Mouse (Mus musculus) heart, embryonic 15.5 days (tissue): ENCODE measurements around the gene Specc1l. TPM values are rescaled to one million over a fixed set of nuclear protein-coding genes. Genes with fewer than 3 reads are reported as not detected.

Source experiments
- ATAC-seq: fragments of 200-750 bp; cut with Nextera tagmentation; replicated peaks from 2 replicates; pipeline ENCODE4 v1.8.0; 2017; ENCODE audit warnings: low read depth, moderate TSS enrichment; ENCODE audit not compliant: insufficient number of reproducible peaks, insufficient read depth, low FRiP score
- H3K27ac ChIP-seq: fragments of 300-500 bp; sonication (generic); 2 replicates; pipeline ENCODE4 v1.5.1; 2015; ENCODE audit warnings: mild to moderate bottlenecking, inconsistent platforms
- H3K27me3 ChIP-seq: fragments of 300-500 bp; sonication (generic); 2 replicates; pipeline ENCODE4 v1.6.1; 2015; ENCODE audit warnings: inconsistent platforms
- H3K36me3 ChIP-seq: fragments of 300-500 bp; sonication (generic); 2 replicates; pipeline ENCODE4 v1.6.1; 2015; ENCODE audit warnings: mild to moderate bottlenecking, inconsistent platforms
- H3K4me1 ChIP-seq: fragments of 300-500 bp; sonication (generic); replicated peaks from 2 replicates; pipeline ENCODE4 v1.6.1; 2015; ENCODE audit warnings: inconsistent platforms
- H3K4me2 ChIP-seq: fragments of 300-500 bp; sonication (generic); 2 replicates; pipeline ENCODE4 v1.6.1; 2015; ENCODE audit warnings: inconsistent platforms, mild to moderate bottlenecking, moderate library complexity
- H3K4me3 ChIP-seq: fragments of 300-500 bp; sonication (generic); 2 replicates; pipeline ENCODE4 v1.5.1; 2015; ENCODE audit warnings: mild to moderate bottlenecking, inconsistent platforms
- H3K9ac ChIP-seq: fragments of 300-500 bp; sonication (generic); 2 replicates; pipeline ENCODE4 v1.6.1; 2015; ENCODE audit warnings: mild to moderate bottlenecking, inconsistent platforms
- H3K9me3 ChIP-seq: fragments of 300-500 bp; sonication (generic); replicated peaks from 2 replicates; pipeline ENCODE4 v1.6.1; 2016; ENCODE audit warnings: inconsistent platforms
- WGBS: fragments of 180-500 bp; shearing (Covaris S2); methylation state at CpG from one replicate; pipeline ENCODE4 v1.1.7; 2015; ENCODE audit warnings: mixed read lengths; 5-methylcytosine and 5-hydroxymethylcytosine counted together
- polyA plus RNA-seq: library from polyadenylated mRNA; unstranded; fragments of >200 nt; fragmentation: Nextera tagmentation; extraction: Ambion mirVana; gene quantifications from 2 replicates; pipeline ENCODE4 v1.2.1, GENCODE M21; 2015

Gene Specc1l
- polyA plus RNA-seq: 19.4 and 24.3 TPM in 2 replicates

GRCm38 (mm10) chr10:75211807-75212645, at the start of gene Specc1l:
Gene Specc1l (plus strand): TSS chr10:75212073.
- Histone ChIP-seq H3K36me3 (no peaks in the 10 kb centered on the region), H3K4me3 (peak within 1 kb of the TSS; percentile 95), H3K4me1 (peaks cover 11% of the 10 kb centered on the region), H3K9ac (peak within 1 kb of the TSS; percentile 96), H3K27me3 (no peaks in the 10 kb centered on the region), H3K9me3 (no peaks in the 10 kb centered on the region), H3K27ac (peak within 1 kb of the TSS; percentile 99), H3K4me2 (peak within 1 kb of the TSS; percentile 88)
- WGBS: under 1% methylated on average over 52 of the region's 80 CpGs
- ATAC-seq: peak; percentile 99

DNA sequence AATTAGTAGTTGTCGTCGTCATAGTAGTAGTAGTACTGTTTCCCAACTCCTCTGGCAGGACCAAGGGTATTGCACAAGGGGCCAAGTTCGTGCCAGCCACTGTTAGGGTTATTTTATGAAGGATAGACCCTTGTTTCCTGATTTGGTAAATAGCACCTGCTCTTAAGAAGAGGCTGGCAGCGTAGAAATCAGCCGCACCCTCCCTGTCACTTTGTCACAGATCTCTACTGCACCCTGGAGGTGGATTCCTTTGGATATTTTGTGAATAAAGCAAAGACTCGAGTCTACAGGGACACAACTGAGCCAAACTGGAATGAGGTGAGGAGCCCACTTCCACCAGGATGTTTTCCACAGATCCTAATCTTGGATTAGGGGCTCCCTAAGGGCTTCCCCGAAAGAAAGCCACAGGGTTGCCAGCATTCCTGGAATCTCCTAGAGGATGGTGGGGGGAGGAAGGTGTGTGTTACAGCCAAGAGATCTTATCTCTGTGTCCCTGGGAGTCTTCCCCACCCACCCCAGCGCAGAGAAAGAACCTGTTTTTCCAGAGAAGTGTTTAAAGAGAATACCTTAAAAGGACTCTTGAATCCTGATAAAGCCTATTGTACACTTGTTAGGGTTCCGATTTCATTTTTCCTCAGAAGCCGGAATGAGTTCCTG, 45.9 kb upstream of the Specc1l start:
- H3K4me3 ChIP-seq: no peak overlapping the region
- H3K4me2 ChIP-seq: no peak overlapping the region
- H3K27ac ChIP-seq: no peak overlapping the region
- no peaks in the 10 kb centered on the region for H3K27me3 ChIP-seq
- peaks cover 23% of the 10 kb centered on the region for H3K36me3 ChIP-seq
- 64% methylated on average over 10 of the region's 10 CpGs for WGBS
- ATAC-seq: no peak
- H3K9me3 ChIP-seq: no peaks in the 10 kb centered on the region
- peaks cover 9% of the 10 kb centered on the region for H3K4me1 ChIP-seq
- no peak overlapping the region for H3K9ac ChIP-seq

- Histone ChIP-seq H3K27ac (no peak overlapping the region), H3K4me3 (no peak overlapping the region), H3K4me2 (no peak overlapping the region), H3K9me3 (no peaks in the 10 kb centered on the region), H3K36me3 (peaks cover 22% of the 10 kb centered on the region), H3K9ac (no peak overlapping the region), H3K27me3 (no peaks in the 10 kb centered on the region), H3K4me1 (peaks cover 11% of the 10 kb centered on the region)
- WGBS: 78% methylated on average over 4 of the region's 4 CpGs
- no peak for ATAC-seq
Measured at GRCm38 (mm10) chr10:75166601-75167000, 45.3 kb upstream of the Specc1l start.

- Histone ChIP-seq H3K9ac (no peak overlapping the region), H3K36me3 (no peaks in the 10 kb centered on the region), H3K4me2 (peak overlapping the region; percentile 38), H3K4me1 (peaks cover 37% of the 10 kb centered on the region), H3K4me3 (no peak overlapping the region), H3K27ac (peak overlapping the region; percentile 57), H3K9me3 (no peaks in the 10 kb centered on the region), H3K27me3 (no peaks in the 10 kb centered on the region)
- 25% methylated on average over 12 of the region's 12 CpGs for WGBS
- ATAC-seq: peak; percentile 75
Measured at GRCm38 (mm10) chr10:75170207-75170850, 41.5 kb upstream of the Specc1l start.

GRCm38 (mm10) chr10:75173056-75173455, 38.8 kb upstream of the Specc1l start:
- ATAC-seq: 0 out of 2 replicates have a peak, but pooled peaks have one; percentile 3
- H3K4me1 ChIP-seq: peaks cover 43% of the 10 kb centered on the region
- H3K27me3 ChIP-seq: no peaks in the 10 kb centered on the region
- H3K9me3 ChIP-seq: no peaks in the 10 kb centered on the region
- H3K4me3 ChIP-seq: no peak overlapping the region
- H3K9ac ChIP-seq: 0 out of 2 replicates have a peak overlapping the region, but pooled peaks have one; percentile 12
- H3K36me3 ChIP-seq: peaks cover 14% of the 10 kb centered on the region
- H3K4me2 ChIP-seq: peak overlapping the region; percentile 21; the same call in 1 of the 2 replicates
- peak overlapping the region; percentile 84 for H3K27ac ChIP-seq
- 46% methylated on average over 8 of the region's 8 CpGs for WGBS

DNA sequence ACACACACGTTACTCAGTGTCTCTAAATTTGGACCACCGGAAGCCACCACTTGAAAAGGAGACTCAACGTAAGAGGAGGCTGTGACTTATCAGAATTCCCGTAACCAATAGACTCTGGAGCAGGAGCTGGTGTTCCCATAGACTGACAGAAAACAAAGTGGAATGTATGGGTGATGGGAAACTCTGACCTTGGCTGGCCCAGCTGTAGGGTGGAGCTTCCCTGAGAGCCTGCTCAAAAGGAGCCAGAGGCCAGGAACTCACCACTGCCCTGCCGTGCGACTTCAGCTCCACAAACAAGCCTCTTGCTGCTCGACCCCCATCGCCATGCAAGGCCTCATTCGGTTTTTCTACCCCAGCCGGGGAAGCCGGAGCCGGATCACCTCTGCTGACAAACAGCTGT, 38.2 kb upstream of the Specc1l start:
- Histone ChIP-seq H3K9me3 (no peaks in the 10 kb centered on the region), H3K27ac (peak overlapping the region; percentile 84), H3K36me3 (peaks cover 20% of the 10 kb centered on the region), H3K4me1 (peaks cover 43% of the 10 kb centered on the region), H3K4me2 (peak overlapping the region; percentile 57), H3K27me3 (no peaks in the 10 kb centered on the region), H3K4me3 (peak overlapping the region; percentile 29), H3K9ac (peak overlapping the region; percentile 26; the same call in 1 of the 2 replicates)
- ATAC-seq: peak; percentile 68
- WGBS: 29% methylated on average over 12 of the region's 12 CpGs

- H3K9ac ChIP-seq: no peak overlapping the region
- no peak overlapping the region for H3K27ac ChIP-seq
- ATAC-seq: 0 out of 2 replicates have a peak, but pooled peaks have one; percentile 14
- no peaks in the 10 kb centered on the region for H3K27me3 ChIP-seq
- 64% methylated on average over 8 of the region's 8 CpGs for WGBS
- H3K9me3 ChIP-seq: no peaks in the 10 kb centered on the region
- H3K4me3 ChIP-seq: no peak overlapping the region
- peaks cover 48% of the 10 kb centered on the region for H3K36me3 ChIP-seq
- peaks cover 32% of the 10 kb centered on the region for H3K4me1 ChIP-seq
- H3K4me2 ChIP-seq: no peak overlapping the region
Measured at GRCm38 (mm10) chr10:75176494-75176893, 35.4 kb upstream of the Specc1l start.

DNA sequence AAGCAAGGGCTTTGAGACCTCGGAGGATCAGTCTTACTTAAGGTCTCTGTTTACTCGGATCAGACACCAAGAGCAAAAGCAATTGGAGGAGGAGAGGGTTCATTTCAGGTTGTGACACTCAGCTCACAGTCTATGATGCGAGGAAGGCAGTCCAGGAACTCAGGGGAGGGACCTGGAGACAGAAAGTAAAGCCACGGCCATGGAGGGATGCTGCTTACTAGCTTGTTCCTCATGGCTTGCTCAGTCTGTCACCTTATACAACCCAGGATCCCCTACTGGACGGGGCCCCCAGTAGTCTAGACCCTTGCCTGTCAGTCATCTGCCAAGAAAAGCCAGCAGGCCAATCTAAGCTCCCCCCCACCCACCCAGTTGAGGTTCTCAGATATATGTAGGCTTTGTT, 33.0 kb upstream of the Specc1l start:
- WGBS: 93% methylated on average over 5 of the region's 5 CpGs
- Histone ChIP-seq H3K9me3 (no peaks in the 10 kb centered on the region), H3K9ac (no peak overlapping the region), H3K4me1 (peaks cover 22% of the 10 kb centered on the region), H3K36me3 (peaks cover 50% of the 10 kb centered on the region), H3K27me3 (no peaks in the 10 kb centered on the region), H3K4me2 (no peak overlapping the region), H3K4me3 (no peak overlapping the region), H3K27ac (no peak overlapping the region)
- ATAC-seq: no peak

DNA sequence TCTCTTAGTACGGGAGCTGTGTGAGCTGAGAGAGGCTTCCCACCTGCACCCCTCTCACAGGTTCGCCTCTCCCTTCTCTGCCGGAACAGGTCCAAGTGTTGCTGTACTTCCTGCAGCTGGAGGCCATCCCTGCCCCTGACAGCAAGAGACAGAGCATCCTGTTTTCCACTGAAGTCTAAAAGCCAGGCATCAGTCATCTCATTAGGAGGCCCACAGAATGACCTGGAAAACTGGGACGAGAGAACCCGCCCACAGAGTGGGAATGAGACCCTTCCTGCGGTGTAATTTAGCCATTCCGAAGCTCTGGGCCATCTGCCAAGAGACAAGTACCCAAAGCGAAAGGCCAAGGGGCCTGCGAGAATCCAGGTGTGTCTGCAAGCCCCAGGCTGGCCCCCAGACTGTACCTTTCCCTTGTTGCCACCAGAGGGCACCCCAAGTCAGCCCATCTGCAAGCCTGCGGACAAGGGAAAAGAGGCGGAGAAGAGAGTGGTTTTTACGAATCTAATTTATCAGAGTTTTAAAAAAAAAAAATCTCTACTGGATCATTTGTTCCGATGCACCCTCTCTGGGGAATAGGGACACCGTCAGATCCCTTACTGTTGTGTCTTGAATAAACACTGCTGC, 29.6 kb upstream of the Specc1l start:
- H3K36me3 ChIP-seq: peaks cover 44% of the 10 kb centered on the region

DNA sequence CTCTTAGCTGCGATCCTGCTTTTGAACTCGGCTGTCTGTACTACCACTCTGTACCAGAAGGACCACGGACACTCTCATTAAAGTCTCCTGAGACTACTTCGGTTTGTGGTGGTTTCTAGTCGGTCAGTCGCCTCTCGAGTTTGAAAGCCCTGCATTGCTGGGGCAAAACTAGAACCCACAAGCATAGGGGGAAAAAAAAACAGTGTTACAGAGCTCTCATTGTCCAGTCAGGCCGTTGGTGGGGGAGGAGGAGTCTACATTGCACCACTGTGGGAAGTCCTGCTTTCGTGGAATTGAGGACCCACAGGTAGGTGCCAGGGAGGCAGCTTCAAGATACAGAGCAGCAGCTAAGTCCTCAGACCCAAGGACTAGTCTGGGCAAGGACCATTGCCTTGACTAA, 27.0 kb upstream of the Specc1l start:
- no peak overlapping the region for H3K4me3 ChIP-seq
- no peaks in the 10 kb centered on the region for H3K27me3 ChIP-seq
- no peak overlapping the region for H3K9ac ChIP-seq
- WGBS: 86% methylated on average over 9 of the region's 9 CpGs
- no peak for ATAC-seq
- peaks cover 19% of the 10 kb centered on the region for H3K36me3 ChIP-seq
- H3K4me1 ChIP-seq: peaks cover 17% of the 10 kb centered on the region
- no peak overlapping the region for H3K4me2 ChIP-seq
- no peak overlapping the region for H3K27ac ChIP-seq
- H3K9me3 ChIP-seq: no peaks in the 10 kb centered on the region

More for the DNA sequence above, 29.6 kb upstream of the Specc1l start:
- Histone ChIP-seq H3K27me3 (no peaks in the 10 kb centered on the region), H3K9ac (no peak overlapping the region), H3K4me3 (no peak overlapping the region), H3K27ac (no peak overlapping the region), H3K9me3 (no peaks in the 10 kb centered on the region), H3K4me2 (no peak overlapping the region), H3K4me1 (peaks cover 11% of the 10 kb centered on the region)
- WGBS: 28% methylated on average over 14 of the region's 14 CpGs
- ATAC-seq: no peak

DNA sequence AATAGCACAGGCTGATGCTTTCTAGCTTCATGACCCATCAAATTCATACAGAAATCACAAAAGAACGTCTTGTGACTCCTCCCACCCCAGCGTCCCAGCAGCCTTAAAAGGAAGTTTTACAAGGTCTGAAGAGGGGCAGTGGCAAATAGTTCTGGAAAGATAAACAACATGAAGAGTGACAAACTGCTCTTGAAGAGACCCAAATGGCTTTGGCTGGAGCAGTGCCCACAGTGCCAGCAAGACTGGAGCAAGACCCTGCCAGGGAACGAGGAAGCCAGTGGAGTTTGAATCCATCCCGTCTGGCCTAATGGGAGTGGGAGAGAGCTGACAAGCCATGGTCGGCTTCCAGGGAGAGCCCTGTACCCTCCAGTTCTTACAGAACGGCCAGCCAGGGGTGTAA, 25.3 kb upstream of the Specc1l start:
- H3K27ac ChIP-seq: peak overlapping the region; percentile 28; the same call in 1 of the 2 replicates
- H3K36me3 ChIP-seq: 0 out of 2 replicates have a peak, but pooled peaks cover 2% of the 10 kb centered on the region
- H3K9ac ChIP-seq: no peak overlapping the region
- H3K4me1 ChIP-seq: peaks cover 17% of the 10 kb centered on the region
- no peak for ATAC-seq
- no peak overlapping the region for H3K4me2 ChIP-seq
- WGBS: 33% methylated on average over 6 of the region's 6 CpGs
- H3K9me3 ChIP-seq: no peaks in the 10 kb centered on the region
- H3K27me3 ChIP-seq: no peaks in the 10 kb centered on the region
- no peak overlapping the region for H3K4me3 ChIP-seq
